Mouse (Mus musculus) right cerebral cortex, adult 2 months (tissue): ENCODE results near the gene S100a1.
A peak's percentile ranks its signal among the peaks of the same experiment; 100 is the strongest.

Experiments used
- DNase-seq, 2 experiments: peaks; one replicate each; pipeline ENCODE4 v3.0.0; 2021 to 2022; ENCODE audit warnings: low spot score in 2 of 2

The S100a1 gene

GRCm38 (mm10) chr3:90513796-90514590, at the start of gene S100a1, which contains the start of gene S100a13:
Gene S100a1, minus strand, starts transcription at chr3:90514392.
Gene S100a13, plus strand, starts transcription at chr3:90514435.
- peak in 1 of 2 experiments; percentile 51 for DNase-seq

- DNase-seq = no peak
Measured at GRCm38 (mm10) chr3:90560008-90560628, 45.9 kb upstream of the S100a1 start, which contains the start of gene S100a3. Gene S100a3, plus strand, starts transcription at chr3:90560578.

GRCm38 (mm10) chr3:90555954-90556353, 41.8 kb upstream of the S100a1 start:
- DNase-seq = peak; percentile 21 to 30

GRCm38 (mm10) chr3:90552231-90552630, 38.0 kb upstream of the S100a1 start:
- DNase-seq = no peak

- no peak for DNase-seq
Measured at GRCm38 (mm10) chr3:90550421-90550790, 36.2 kb upstream of the S100a1 start.

GRCm38 (mm10) chr3:90549676-90550420, 35.7 kb upstream of the S100a1 start:
- no peak for DNase-seq

GRCm38 (mm10) chr3:90540904-90541303, 26.7 kb upstream of the S100a1 start:
- DNase-seq = no peak

GRCm38 (mm10) chr3:90537905-90538296, 23.7 kb upstream of the S100a1 start:
- no peak for DNase-seq

- DNase-seq = no peak
Measured at GRCm38 (mm10) chr3:90537141-90537904, 23.1 kb upstream of the S100a1 start, which contains the start of gene S100a16. Gene S100a16, plus strand, starts transcription at chr3:90537254.

- no peak for DNase-seq
Measured at GRCm38 (mm10) chr3:90535446-90535845, 21.3 kb upstream of the S100a1 start.

- no peak for DNase-seq
Measured at GRCm38 (mm10) chr3:90531713-90532112, 17.5 kb upstream of the S100a1 start.

GRCm38 (mm10) chr3:90527291-90527873, 13.2 kb upstream of the S100a1 start:
- DNase-seq = no peak

GRCm38 (mm10) chr3:90526580-90526979, 12.4 kb upstream of the S100a1 start, which contains the start of gene S100a14:
Gene S100a14, plus strand, starts transcription at chr3:90526856.
- DNase-seq = no peak

- no peak for DNase-seq
Measured at GRCm38 (mm10) chr3:90526076-90526475, 11.9 kb upstream of the S100a1 start.

GRCm38 (mm10) chr3:90525421-90525820, 11.2 kb upstream of the S100a1 start:
- DNase-seq = peak in 1 of 2 experiments; percentile 44

- DNase-seq = no peak
Measured at GRCm38 (mm10) chr3:90517711-90518110, 3.5 kb upstream of the S100a1 start.

GRCm38 (mm10) chr3:90515789-90516188, 1.6 kb upstream of the S100a1 start:
- no peak for DNase-seq

- DNase-seq = no peak
Measured at GRCm38 (mm10) chr3:90515242-90515641, 1.1 kb upstream of the S100a1 start.

GRCm38 (mm10) chr3:90514691-90515090, 499 bp upstream of the S100a1 start:
- no peak for DNase-seq

- DNase-seq = no peak
Measured at GRCm38 (mm10) chr3:90512948-90513642, 1.1 kb downstream of the S100a1 start.
